11 mouse cellular contexts compared by ENCODE assay signal in the genomic region with DNA sequence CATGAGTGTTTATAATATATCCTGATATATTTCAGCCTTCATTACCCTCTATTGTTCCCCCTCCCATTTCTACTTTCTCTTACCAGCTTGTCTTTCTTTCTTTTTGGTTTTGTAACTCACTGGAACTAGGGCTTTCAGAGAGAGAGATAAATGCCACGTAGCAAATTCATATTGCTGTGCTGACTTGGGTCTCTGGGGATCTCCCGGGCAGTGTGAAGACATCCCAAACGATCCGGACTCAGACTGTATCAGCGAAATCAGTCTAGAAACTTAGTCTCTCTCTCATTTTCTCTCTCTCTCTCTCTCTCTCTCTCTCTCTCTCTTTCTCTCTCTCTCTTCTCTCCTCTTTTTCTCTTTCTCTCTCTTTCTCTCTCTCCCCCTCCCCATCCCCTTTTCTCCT. TPM values are rescaled to one million over a fixed set of nuclear protein-coding genes. Genes with fewer than 3 reads are reported as not detected.
DNase-seq lines count a peak whose midpoint lies in the region; ATAC-seq and TF ChIP-seq lines count a peak whose summit lies in the region.
"Had no signal": no experiment of that assay in that cellular context is flagged by ENCODE, and none has a peak within 500 bp of the region (broad histone marks: within the 10 kb centered on the region; RNA-seq: fewer than 3 reads in every experiment).

No protein-coding gene starts in this region.

- ATAC-seq in heart, embryonic 14.5 days (ENCODE audit: insufficient number of reproducible peaks, insufficient read depth, low FRiP score, low read depth), result no peak
- no peak for ATAC-seq in megakaryocyte, adult 5-6 weeks (ENCODE audit: poor library complexity, severe bottlenecking)
- ATAC-seq in liver, embryonic 15.5 days (ENCODE audit: insufficient read depth), result no peak
- ATAC-seq in erythroid progenitor cell, adult 5-6 weeks (replicated peaks; ENCODE audit: low FRiP score, poor library complexity, severe bottlenecking), result no peak
- ATAC-seq: forebrain, embryonic 15.5 days had no signal

- no peaks in the 10 kb centered on the region for H3K9me3 ChIP-seq in heart, embryonic 14.5 days (ENCODE audit: control insufficient read depth, low read length)
- H3K9me3 ChIP-seq in megakaryocyte, embryonic 14.5 days, result no peaks in the 10 kb centered on the region
- no peaks in the 10 kb centered on the region for H3K9me3 ChIP-seq in liver, embryonic 15.5 days (replicated peaks)
- H3K9me3 ChIP-seq: forebrain, embryonic 15.5 days had no signal

- no peaks in the 10 kb centered on the region for H3K27me3 ChIP-seq in heart, embryonic 14.5 days (ENCODE audit: control insufficient read depth, insufficient read depth, low read length)
- H3K27me3 ChIP-seq in megakaryocyte, embryonic 14.5 days (replicated peaks), result peaks cover 35% of the 10 kb centered on the region
- H3K27me3 ChIP-seq in liver, embryonic 15.5 days, result peaks cover 12% of the 10 kb centered on the region
- H3K27me3 ChIP-seq: forebrain, embryonic 15.5 days had no signal

- peak overlapping the region in 1 of 2 experiments; percentile 59; a peak in 3 of 4 replicates for H3K4me3 ChIP-seq in heart, embryonic 14.5 days (ENCODE audit: control insufficient read depth in 1 of 2, insufficient read depth in 1 of 2, low read depth in 1 of 2, low read length in 2 of 2)
- H3K4me3 ChIP-seq in megakaryocyte, embryonic 14.5 days (replicated peaks), result peak overlapping the region; percentile 18
- H3K4me3 ChIP-seq in embryonic fibroblast, embryonic 13.5 days (ENCODE audit: insufficient read depth, low read length), result peak overlapping the region; percentile 38; the same call in 1 of the 2 replicates
- H3K4me3 ChIP-seq in liver, embryonic 15.5 days (replicated peaks), result peak overlapping the region; percentile 58

- peak overlapping the region; percentile 77; the same call in 1 of the 2 replicates for H3K9ac ChIP-seq in heart, embryonic 14.5 days (ENCODE audit: low read length)
- no peak overlapping the region for H3K9ac ChIP-seq in liver, embryonic 15.5 days

- TF ChIP-seq POLR2A in embryonic fibroblast, embryonic 13.5 days (IDR thresholded peaks at IDR 0.05; ENCODE audit: low read depth, low read length), result no peak

- H3K36me3 ChIP-seq in heart, embryonic 14.5 days (ENCODE audit: control insufficient read depth, insufficient read depth, low read length), result no peaks in the 10 kb centered on the region
- H3K36me3 ChIP-seq in megakaryocyte, embryonic 14.5 days (replicated peaks; ENCODE audit: low read length), result no peaks in the 10 kb centered on the region
- H3K36me3 ChIP-seq in liver, embryonic 15.5 days (replicated peaks), result no peaks in the 10 kb centered on the region
- H3K36me3 ChIP-seq: forebrain, embryonic 15.5 days had no signal

- TF ChIP-seq CTCF in embryonic fibroblast, embryonic 13.5 days (IDR thresholded peaks at IDR 0.05; ENCODE audit: borderline replicate concordance, insufficient read depth, low read length), result no peak

- WGBS in heart, embryonic 14.5 days, result 43% methylated on average over 5 of the region's 5 CpGs
- 45% methylated on average over 5 of the region's 5 CpGs for WGBS in liver, embryonic 15.5 days (ENCODE audit: insufficient replicate concordance)

- H3K4me2 ChIP-seq in heart, embryonic 14.5 days (ENCODE audit: low read length), result peak overlapping the region; percentile 91
- peak overlapping the region; percentile 54; the same call in 1 of the 2 replicates for H3K4me2 ChIP-seq in liver, embryonic 15.5 days

- no peak for DNase-seq in heart, postnatal 25 days (ENCODE audit: low spot score)
- no peak for DNase-seq in right cerebral cortex, adult 18-20 months
- DNase-seq: right cerebral cortex, postnatal 14 days; thymus, postnatal 4 days had no signal

- intact Hi-C loops in heart, postnatal 25 days (cut with DNase I), result no loop called here

- no peak overlapping the region for H3K27ac ChIP-seq in heart, embryonic 14.5 days (replicated peaks in 1 of 2; ENCODE audit: control insufficient read depth in 1 of 2, insufficient read depth in 1 of 2, low read depth in 2 of 2, low read length in 2 of 2)
- H3K27ac ChIP-seq in embryonic fibroblast, embryonic 13.5 days (ENCODE audit: insufficient read depth, low read length), result no peak overlapping the region
- no peak overlapping the region for H3K27ac ChIP-seq in liver, embryonic 15.5 days (replicated peaks)
- H3K27ac ChIP-seq: forebrain, embryonic 15.5 days had no signal

- H3K4me1 ChIP-seq in heart, embryonic 14.5 days (ENCODE audit: control insufficient read depth in 2 of 2, insufficient read depth in 2 of 2, low read length in 2 of 2), result no peaks in the 10 kb centered on the region
- peaks cover 11% of the 10 kb centered on the region for H3K4me1 ChIP-seq in megakaryocyte, embryonic 14.5 days
- no peaks in the 10 kb centered on the region for H3K4me1 ChIP-seq in embryonic fibroblast, embryonic 13.5 days (ENCODE audit: control insufficient read depth, insufficient read depth, low read length)
- H3K4me1 ChIP-seq in liver, embryonic 15.5 days (replicated peaks), result no peaks in the 10 kb centered on the region; the same call in 1 of the 2 replicates

RNA-seq across cellular contexts. Expression of a gene that starts 1.5 kb away (rescaled TPM):
- 56.6 and 61.1 TPM in 2 replicates for polyA plus RNA-seq in heart, embryonic 14.5 days (2014; fragmentation: Nextera tagmentation; extraction: Ambion mirVana)
- 10 to 100 TPM; 53.8 to 57.4 TPM for total RNA-seq in heart, postnatal 25 days (2021)
- 28.9 TPM in 1 of 2 replicates, not detected in the other for polyA plus RNA-seq in megakaryocyte, embryonic 14.5 days (2012; ENCODE audit: insufficient read depth, low replicate concordance)
- 677 and 692 TPM in 2 replicates for total RNA-seq in megakaryocyte, adult 5-6 weeks (2015)
- total RNA-seq in megakaryocyte, adult 5-6 weeks (2017), result 321 and 348 TPM in 2 replicates
- 36.1 and 53.7 TPM in 2 replicates for polyA plus RNA-seq in embryonic fibroblast, embryonic 13.5 days (2011; ENCODE audit: insufficient read length, low read depth, missing spikeins)
- polyA plus RNA-seq in liver, embryonic 15.5 days (2015; fragmentation: Nextera tagmentation; extraction: Ambion mirVana), result 123 and 132 TPM in 2 replicates
- 44.7 and 53.2 TPM in 2 replicates for total RNA-seq in erythroid progenitor cell, adult 5-6 weeks (2015; ENCODE audit: low replicate concordance)
- 21.3 and 23.9 TPM in 2 replicates for total RNA-seq in erythroid progenitor cell, adult 5-6 weeks (2017; ENCODE audit: low replicate concordance)

RNA-seq across cellular contexts. Expression of a gene that starts 59.2 kb away (rescaled TPM):
- polyA plus RNA-seq in heart, embryonic 14.5 days (2014; fragmentation: Nextera tagmentation; extraction: Ambion mirVana), result 314 and 344 TPM in 2 replicates
- total RNA-seq in heart, postnatal 25 days (2021), result 100 to 1,000 TPM; 238 to 261 TPM
- polyA plus RNA-seq in megakaryocyte, embryonic 14.5 days (2012; ENCODE audit: insufficient read depth, low replicate concordance), result 32.1 and 75.8 TPM in 2 replicates
- 322 and 341 TPM in 2 replicates for total RNA-seq in megakaryocyte, adult 5-6 weeks (2015)
- 148 and 202 TPM in 2 replicates for total RNA-seq in megakaryocyte, adult 5-6 weeks (2017)
- 546 and 660 TPM in 2 replicates for polyA plus RNA-seq in embryonic fibroblast, embryonic 13.5 days (2011; ENCODE audit: insufficient read length, low read depth, missing spikeins)
- 104 and 108 TPM in 2 replicates for polyA plus RNA-seq in liver, embryonic 15.5 days (2015; fragmentation: Nextera tagmentation; extraction: Ambion mirVana)
- 188 and 231 TPM in 2 replicates for total RNA-seq in erythroid progenitor cell, adult 5-6 weeks (2015; ENCODE audit: low replicate concordance)
- 144 and 175 TPM in 2 replicates for total RNA-seq in erythroid progenitor cell, adult 5-6 weeks (2017; ENCODE audit: low replicate concordance)
